Mouse (Mus musculus) frontal cortex, adult 2 months (tissue): ENCODE results near the gene Ralb. TPM values are rescaled to one million over a fixed set of nuclear protein-coding genes. Genes with fewer than 3 reads are reported as not detected.

Experiments
- polyA plus RNA-seq: library from polyadenylated mRNA; depleted of rRNA; stranded (reverse); fragments of >200 nt; gene quantifications from 2 replicates; pipeline ENCODE4 v1.2.3, GENCODE M21; 2012; rRNA removed

Gene Ralb
- polyA plus RNA-seq, 1 experiment = 27.7 TPM

Other genes with a start within 250 kb of the Ralb start
- 3.2 and 3.4 TPM in 2 replicates for gene Inhbb, start 82.5 kb downstream of the Ralb start, polyA plus RNA-seq
- gene Tmem185b, start 21.4 kb upstream of the Ralb start, polyA plus RNA-seq = 11.7 and 12.8 TPM in 2 replicates
- 6.1 TPM in 2 replicates for gene Epb41l5, start 144.2 kb upstream of the Ralb start, polyA plus RNA-seq